Mouse (Mus musculus) megakaryocyte, adult 5-6 weeks (primary cell): ENCODE results near the gene Dlg4. TPM values are rescaled to one million over a fixed set of nuclear protein-coding genes. Genes with fewer than 3 reads are reported as not detected.
"Not testable (repeated sequence)": the region's sequence is repeated elsewhere in the genome, so short reads cannot be mapped to it uniquely, and the experiment has no call there.

Experiments
- ATAC-seq: 2 replicates; pipeline ENCODE4 v1.8.0; 2016; ENCODE audit warnings: mild to moderate bottlenecking, inconsistent platforms; ENCODE audit not compliant: poor library complexity, severe bottlenecking
- total RNA-seq, 2 experiments: library from RNA; stranded (forward) in 1 of 2; stranded (reverse) in 1 of 2; fragments of 153-499, 151-499 nt in 1 of 2; fragments of 221-1000, 200-1000 nt in 1 of 2; gene quantifications; 2 replicates each; pipeline versions ENCODE4 v1.2.3 to v1.2.4; 2015 to 2017

Gene Dlg4
- total RNA-seq, 2 experiments from 2014 or later, result 1.3 to 5.2 TPM

- ATAC-seq, result no peak
Measured at GRCm38 (mm10) chr11:69996161-69997061, 20.3 kb upstream of the Dlg4 start.

- ATAC-seq, result peak; percentile 38
Measured at GRCm38 (mm10) chr11:69997070-69997509, 19.7 kb upstream of the Dlg4 start.

GRCm38 (mm10) chr11:69998567-69999491 lies 17.9 kb upstream of the Dlg4 start:
- no peak for ATAC-seq

GRCm38 (mm10) chr11:69999666-70000065 lies 17.1 kb upstream of the Dlg4 start:
- no peak for ATAC-seq

GRCm38 (mm10) chr11:70000396-70000898 lies 16.3 kb upstream of the Dlg4 start, which contains the start of gene Dvl2:
Gene Dvl2 (plus strand): TSS chr11:70000595.
- peak; percentile 61 for ATAC-seq

DNA sequence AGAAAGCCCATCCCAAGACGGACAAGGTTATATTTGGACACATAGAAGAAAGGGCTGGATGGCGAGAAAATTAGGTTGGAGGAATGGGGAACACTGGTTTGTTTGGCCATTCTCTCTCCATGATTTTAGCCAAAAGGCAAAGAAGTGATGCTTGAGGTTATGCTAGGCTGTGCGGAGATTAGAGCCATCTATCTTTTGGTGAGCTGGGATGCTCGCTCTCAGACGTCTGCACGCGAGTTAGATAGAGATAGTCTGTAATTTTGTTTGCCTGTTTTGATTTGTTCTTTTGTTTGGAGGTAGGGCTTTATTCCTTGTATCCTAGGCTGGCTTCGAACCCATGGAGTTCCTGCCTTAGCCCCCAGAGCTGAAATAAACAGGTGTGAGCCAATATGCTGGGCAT lies 15.6 kb upstream of the Dlg4 start:
- no peak for ATAC-seq

DNA sequence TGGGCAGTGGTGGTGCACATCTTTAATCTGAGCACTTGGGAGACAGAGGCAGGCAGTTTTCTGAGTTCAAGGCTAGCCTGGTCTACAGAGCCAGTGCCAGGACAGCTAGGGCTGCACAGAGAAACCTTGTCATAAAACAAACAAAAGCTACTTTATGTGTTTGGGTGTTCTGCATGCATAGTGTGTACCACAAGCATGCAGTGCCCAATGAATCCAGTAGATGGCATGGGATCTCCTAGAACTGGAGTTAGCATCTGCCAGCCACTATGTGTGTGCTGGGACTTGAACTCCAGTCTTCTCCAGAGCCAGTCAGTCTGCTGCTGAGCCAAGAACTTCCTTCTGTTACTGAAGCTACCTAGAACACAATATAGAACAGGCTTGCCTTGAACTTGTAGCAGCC lies 14.9 kb upstream of the Dlg4 start:
- ATAC-seq, result no peak

GRCm38 (mm10) chr11:70002471-70002870 lies 14.3 kb upstream of the Dlg4 start:
- ATAC-seq, result no peak

DNA sequence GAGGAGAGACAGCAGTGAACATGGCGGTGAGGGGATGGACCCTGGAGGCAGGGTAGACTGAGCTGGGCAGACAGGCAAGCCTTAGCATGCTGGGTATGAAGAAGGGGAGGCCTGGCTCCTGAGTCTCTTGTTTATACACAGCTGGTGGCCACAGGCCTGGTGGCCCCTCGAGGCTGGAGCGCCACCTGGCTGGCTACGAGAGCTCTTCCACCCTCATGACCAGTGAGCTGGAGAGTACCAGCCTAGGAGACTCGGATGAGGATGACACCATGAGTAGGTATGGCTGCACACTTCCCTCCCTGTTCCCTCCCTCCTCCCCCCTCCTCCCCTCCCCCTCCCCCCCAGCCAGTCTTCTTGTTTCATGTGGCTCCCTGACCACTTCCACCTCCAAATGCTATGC lies 11.2 kb upstream of the Dlg4 start:
- ATAC-seq, result no peak; the same call in 1 of the 2 replicates

DNA sequence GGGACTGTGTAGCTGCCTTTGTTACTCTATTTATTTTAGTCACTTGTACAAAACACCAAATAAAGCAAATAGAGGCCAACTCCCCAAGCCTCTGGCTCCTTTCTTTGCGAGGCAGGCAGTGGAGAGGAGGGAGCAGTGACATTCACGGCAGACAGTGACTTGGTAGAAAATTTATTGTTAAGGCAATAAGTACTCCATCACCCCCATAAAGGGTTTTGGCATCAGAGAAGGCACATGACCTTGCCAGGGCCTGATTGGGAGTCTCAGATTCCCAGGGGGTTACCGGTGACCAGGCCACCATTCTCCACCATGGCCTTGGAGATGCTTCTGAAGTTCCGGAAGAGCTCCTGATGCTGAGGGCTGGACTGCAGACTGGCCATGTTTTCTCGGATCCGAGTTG lies 6.7 kb upstream of the Dlg4 start:
- ATAC-seq, result no peak

DNA sequence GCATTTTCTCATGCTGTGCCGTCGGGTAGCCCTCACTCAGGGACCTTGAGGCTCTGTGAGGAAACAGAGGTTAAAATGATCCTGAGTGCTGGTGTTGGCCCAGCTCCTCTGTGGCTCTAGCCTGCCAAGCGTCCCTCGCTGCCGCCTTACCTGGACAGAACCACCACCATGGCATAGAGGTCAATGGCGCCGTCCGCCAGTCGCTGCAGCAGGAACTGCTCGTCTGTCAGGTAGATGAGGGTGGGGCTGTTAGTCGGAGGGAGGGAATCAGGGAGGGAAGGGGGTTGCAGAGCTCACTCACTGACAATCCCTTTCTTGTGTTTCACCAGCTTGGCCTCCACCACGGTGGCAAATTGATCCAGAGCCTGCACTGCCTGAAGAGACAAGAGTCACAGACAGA lies 6.2 kb upstream of the Dlg4 start:
- no peak for ATAC-seq

DNA sequence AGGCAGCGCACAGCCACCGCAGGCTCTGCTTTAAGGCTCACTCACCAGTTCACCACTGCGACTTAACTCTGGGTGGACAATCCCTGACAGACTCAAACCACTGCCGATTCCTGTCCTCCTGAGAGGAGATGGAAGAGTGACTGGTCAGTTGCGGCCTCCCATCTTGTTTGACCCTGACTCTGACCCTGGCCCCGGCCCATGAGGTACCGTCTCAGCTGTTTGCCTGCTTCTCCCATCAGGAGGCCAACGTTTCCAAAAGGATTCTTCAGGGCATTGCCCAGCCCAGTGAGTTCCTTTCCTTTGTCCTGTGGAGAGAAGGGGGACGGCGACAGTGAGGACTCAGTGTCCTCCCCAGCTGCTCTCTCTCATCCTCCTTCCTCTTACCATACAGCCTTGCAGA lies 5.8 kb upstream of the Dlg4 start:
- no peak for ATAC-seq

GRCm38 (mm10) chr11:70012931-70013330 lies 3.8 kb upstream of the Dlg4 start:
- ATAC-seq, result no peak

GRCm38 (mm10) chr11:70013408-70013807 lies 3.3 kb upstream of the Dlg4 start:
- ATAC-seq, result no peak

- ATAC-seq, result no peak
Measured at GRCm38 (mm10) chr11:70014051-70014450, 2.7 kb upstream of the Dlg4 start.

DNA sequence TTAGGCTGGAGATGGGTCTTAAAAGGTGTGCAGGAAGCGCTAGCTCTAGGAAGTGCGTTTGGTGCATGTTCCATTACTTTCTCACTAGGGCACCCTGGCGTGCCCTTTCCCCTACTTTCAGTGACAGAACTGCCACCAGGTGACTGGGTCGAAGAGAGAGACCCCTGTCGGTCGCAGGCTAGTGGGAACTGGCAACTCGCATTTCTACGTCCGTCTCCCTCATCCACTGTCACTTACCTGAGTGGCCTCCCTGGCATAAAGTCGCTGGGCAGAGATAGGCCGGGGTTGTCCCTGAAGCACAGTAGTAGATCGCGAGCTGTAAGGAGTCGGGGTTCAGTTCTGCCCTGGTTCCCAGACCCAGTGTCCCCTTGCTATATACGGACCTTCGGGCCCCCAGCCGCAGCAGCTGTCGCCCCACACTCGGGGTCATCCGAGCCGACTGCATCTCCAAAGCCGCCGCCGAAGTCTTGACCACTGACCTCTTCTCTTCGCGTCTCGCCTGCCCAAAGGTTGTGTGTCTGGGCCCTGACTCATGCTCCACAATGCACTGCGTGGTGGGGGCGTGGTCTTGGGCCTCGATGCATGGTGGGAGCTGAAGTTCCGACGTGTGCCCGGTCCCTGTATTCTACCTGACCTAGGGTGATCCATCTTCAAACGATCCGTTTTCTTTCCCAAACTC lies 1.7 kb upstream of the Dlg4 start, which contains the start of gene Acadvl:
Acadvl (minus strand) TSS at position 532 of the 679 bp plus-strand sequence.
- ATAC-seq, result peak; percentile 98

DNA sequence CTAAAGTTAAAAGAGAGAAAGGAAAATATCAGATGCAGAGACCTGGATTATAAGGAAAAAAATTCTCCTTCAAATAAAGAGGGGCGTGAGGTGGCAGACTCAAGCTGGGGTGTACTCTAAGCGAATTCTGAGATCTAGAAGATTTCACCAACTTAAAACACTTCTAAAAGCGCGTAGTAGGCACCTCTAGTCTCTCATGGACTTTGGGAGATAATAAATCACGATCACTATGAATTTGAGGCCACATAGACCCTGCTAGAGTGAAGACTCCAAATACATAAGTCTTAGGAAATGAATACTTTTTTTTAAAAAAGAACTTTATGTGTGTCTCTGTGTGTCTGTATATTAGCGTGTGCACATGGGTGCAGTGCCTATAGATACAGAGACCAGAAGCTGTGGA lies 1.1 kb upstream of the Dlg4 start:
- no peak for ATAC-seq

DNA sequence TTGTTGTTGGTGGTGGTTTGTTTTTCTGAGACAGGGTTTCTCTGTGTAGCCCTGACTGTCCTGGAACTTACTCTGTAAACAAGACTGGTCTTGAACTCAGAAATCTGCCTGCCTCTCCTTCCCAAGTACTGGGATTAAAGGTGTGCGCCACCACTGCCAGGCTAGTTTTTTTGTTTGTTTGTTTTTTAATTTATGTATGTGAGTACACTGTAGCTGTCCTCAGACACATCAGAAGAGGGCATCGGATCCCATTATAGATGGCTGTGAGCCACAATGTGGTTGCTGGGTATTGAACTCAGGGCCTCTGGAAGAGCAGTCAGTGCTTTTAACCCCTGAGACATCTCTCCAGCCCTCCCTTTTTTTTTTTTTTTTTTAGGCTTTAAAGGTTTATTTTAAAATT lies 565 bp upstream of the Dlg4 start:
- not testable (repeated sequence) for ATAC-seq

DNA sequence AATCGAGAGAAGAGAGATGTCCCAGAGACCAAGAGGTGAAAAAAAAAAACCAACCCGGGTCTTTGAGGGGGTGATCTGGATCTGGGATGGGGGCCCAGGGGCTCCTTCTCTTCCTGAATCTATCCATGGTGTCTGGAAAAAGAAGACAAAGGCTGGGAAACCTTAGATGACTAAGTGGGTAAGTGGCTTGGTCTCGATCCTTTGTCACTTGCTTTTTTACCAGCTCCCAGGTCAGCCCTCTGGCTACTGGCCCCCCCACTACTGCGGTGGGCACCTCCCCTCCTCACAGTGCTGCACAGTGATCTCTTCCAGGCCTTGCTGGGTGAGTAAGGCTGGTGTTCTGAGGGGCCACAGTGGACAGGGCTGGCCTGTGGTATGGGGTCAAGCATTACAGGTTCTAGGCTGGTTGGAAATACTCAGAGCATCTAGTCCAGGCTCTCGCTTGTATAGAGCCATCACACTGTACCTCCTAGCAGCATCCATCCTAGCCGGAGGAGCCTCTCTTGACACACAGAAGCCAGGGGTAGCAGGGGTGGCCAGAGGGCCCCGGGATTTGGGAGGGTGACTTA lies 541 bp downstream of the Dlg4 start:
- ATAC-seq, result no peak
